Mouse (Mus musculus) adrenal gland, adult (tissue): ENCODE data around the gene Samt1.
"Not testable (repeated sequence)": the region's sequence is repeated elsewhere in the genome, so short reads cannot be mapped to it uniquely, and the experiment has no call there.

Experiments
- DNase-seq, 2 experiments: peaks; one replicate each; pipeline ENCODE4 v3.0.0; 2022 to 2023; ENCODE audit warnings: low spot score in 1 of 2; ENCODE audit not compliant: inconsistent age in 2 of 2

Samt1 gene

GRCm38 (mm10) chrX:154012540-154012939 lies at the start of gene Samt1:
TSS of gene Samt1 (minus strand) at chrX:154012640.
- not testable (repeated sequence) for DNase-seq

- DNase-seq: not testable (repeated sequence)
Observed at GRCm38 (mm10) chrX:154054939-154055338, 42.5 kb upstream of the Samt1 start, which contains the start of gene Gm10057. TSS of gene Gm10057 (minus strand) at chrX:154055039.

GRCm38 (mm10) chrX:154033727-154034126 lies 21.3 kb upstream of the Samt1 start, which contains the start of gene 4921511M17Rik:
TSS of gene 4921511M17Rik (minus strand) at chrX:154033827.
- not testable (repeated sequence) for DNase-seq

- DNase-seq: not testable (repeated sequence)
Observed at GRCm38 (mm10) chrX:153976914-153977313, 35.5 kb downstream of the Samt1 start.

- DNase-seq: not testable (repeated sequence)
Observed at GRCm38 (mm10) chrX:153976467-153976866, 36.0 kb downstream of the Samt1 start.

- DNase-seq: peak in 1 of 2 experiments; percentile 32
Observed at GRCm38 (mm10) chrX:153974450-153974849, 38.0 kb downstream of the Samt1 start.

- DNase-seq: not testable (repeated sequence)
Observed at GRCm38 (mm10) chrX:153952866-153953265, 59.6 kb downstream of the Samt1 start.
